Mouse (Mus musculus) kidney, postnatal 36 days (tissue): ENCODE measurements around the gene Tle4.

Experiments
- DNase-seq, 2 experiments: peaks; one replicate each; pipeline ENCODE4 v3.0.0; 2021 to 2022; ENCODE audit warnings: mixed read lengths in 2 of 2

Tle4 gene

DNA sequence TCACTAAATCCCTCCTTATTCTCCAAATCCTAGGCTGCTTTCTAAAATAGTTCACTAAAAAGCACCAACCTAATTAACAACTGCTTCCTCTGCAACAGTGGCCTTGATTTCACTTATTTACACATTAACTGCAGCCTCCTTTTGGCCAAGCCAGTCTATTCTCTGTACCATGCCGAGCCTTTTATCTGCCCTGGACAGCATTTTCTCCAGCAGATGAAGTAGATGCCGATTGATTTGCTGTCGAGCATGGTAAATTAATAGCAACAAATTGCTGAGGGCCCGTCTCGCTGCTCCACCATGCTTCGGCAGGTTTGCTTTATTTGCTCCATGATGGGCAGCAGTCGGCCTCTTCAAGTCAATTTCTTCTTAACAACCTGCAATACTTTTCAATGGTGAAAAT lies 7.7 kb downstream of the Tle4 start:
- DNase-seq: peak in 1 of 2 experiments; percentile 21

DNA sequence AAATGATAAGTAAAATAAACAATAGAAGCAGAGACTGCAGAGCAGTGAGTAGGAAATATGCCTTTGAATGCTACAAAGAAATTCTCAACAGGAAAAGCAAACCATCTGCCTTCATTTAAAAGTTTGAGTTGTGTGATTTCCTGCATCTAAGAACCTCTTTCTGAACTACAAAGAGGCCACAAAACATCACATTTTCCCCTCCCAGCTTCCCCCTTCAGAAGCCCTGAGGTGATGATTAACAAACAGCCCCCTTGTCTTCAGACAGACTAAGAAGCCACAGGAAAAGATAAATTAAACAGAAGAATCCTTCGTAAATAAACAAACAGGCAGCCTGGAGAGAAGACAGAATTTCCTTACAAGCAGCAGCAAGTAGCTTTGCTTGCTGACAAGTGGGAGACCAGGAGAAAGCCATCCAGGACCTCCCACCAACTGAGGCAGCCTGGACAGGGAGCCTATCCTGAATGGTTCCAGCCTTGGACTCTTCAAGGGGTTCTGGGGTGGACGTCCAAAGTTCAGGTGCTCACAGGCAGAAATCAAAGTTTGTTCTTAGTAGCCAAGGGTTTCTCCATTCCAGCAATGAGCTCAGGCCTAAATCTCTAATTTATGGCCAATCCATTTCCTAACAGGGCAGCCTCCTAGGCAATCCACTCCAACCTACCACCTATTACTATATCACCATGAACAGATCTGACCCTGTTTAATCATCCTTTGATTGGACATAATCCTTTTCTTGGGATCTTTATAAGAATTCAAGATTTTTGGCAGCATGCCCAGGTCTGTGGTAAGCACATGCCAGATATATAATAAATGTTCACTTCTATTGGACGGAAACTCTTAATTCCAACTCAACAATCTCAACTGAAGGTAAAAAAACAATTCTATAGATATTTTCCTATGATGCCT lies 9.4 kb downstream of the Tle4 start:
- DNase-seq: peak; percentile 52 to 63

DNA sequence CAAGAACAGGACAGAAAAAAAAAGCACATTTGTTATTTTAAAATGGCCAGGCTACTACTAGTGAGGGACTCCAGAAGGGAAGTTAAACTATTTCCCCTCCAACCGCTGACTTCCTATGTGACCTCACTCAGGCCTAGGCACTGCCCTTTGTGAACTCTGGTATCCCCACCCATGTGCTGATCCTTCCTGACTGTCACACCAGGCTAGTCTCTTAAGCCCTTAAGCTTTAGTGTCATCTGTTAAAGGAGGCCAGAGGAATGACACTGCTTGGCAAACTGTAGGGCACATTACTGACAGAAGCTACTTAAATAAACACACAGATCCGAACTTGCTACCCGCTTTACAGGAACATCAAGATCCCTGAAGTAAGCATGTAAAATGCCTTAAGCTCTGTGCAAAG lies 11.7 kb downstream of the Tle4 start:
- peak; percentile 28 to 44 for DNase-seq

DNA sequence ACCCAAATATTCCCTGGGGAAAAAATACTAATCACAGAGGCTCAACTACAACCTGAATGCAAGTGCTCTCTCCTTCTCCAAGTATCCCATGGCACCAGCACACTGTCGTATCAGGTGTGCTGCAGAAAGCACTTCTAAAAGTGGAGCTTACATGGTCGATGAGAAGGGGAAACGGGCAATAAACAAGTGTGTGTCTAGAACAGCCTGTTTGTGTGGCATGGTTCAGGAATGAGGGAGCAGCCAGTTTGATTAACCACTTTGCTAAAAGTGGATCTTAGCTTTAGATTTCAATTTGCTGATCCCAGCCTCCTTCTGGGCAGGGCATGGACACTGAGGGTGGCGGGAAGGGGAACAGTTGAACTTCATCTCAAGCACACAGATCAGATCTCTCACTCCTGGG lies 12.1 kb downstream of the Tle4 start:
- no peak for DNase-seq

DNA sequence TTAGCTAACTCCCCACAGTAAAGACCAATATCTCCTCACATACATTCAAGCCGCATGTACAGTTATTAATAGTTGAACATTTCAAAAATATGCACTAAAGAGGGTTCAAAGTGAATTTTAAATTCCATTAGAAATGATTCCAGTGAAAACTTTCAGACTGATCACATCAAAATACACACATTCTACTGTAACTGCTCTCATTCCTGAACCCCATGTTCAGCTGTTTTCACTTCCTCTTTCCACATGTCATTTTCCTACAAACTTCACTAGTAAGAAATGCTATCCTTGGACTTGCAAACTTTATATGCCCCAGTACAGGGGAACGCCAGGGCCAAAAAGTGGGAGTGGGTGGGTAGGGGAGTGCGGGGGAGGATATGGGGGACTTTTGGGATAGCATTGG lies 12.6 kb downstream of the Tle4 start:
- DNase-seq: no peak

DNA sequence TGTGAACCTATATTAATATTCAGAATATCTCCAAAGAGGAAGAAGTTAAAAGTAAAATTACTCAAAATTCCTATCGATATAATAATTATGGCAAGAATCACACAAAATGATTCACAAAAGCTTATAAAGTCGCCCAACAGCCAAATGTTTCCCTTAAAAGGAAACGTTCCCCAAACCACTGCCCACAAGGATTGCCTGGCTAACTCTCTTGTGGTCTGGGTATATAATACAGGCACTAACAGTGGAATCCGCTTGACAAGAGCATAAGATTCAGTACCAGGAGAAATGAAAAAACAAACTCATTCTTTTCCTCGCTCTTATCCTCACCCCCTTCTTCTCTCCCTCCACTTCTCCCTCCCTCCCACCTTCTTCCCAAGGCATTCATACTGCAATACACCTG lies 19.2 kb downstream of the Tle4 start:
- DNase-seq: no peak

DNA sequence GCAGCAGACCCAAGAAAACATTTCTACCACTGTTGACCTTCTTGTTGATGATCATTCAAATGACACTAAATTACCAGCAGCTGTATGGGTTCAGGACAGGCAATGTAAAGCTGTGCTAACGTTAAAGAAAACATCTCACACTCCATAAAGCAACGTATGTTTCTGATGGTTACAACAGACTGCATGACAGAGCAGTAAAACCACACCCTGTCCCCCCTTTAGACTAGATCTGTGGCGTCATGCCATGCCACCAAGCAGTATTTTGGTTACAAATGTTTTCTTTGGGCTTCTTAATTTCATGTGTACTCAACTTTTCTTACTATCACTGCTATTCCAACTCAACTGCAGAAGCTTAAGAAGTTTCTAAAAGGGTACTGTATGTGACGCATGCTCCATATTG lies 19.8 kb downstream of the Tle4 start:
- no peak for DNase-seq

DNA sequence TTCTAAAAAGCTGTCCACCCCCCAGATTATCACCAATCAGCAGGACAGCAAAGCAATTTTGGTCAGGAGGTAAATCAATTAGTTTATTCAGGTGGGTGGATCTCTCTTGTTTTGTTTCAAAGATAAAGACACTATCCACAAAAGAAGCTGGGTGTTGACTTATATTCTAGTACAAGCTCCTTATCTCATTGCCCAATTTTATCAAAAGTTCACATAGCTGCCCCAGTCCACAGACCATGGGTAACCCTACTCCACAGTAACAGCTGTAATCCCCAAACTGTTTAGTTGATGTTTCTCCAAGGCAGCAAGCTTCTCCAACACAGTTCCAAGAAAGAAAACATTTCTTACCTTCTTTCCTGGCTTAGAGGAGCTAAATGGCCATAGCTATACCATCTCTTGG lies 21.5 kb downstream of the Tle4 start:
- DNase-seq: no peak

DNA sequence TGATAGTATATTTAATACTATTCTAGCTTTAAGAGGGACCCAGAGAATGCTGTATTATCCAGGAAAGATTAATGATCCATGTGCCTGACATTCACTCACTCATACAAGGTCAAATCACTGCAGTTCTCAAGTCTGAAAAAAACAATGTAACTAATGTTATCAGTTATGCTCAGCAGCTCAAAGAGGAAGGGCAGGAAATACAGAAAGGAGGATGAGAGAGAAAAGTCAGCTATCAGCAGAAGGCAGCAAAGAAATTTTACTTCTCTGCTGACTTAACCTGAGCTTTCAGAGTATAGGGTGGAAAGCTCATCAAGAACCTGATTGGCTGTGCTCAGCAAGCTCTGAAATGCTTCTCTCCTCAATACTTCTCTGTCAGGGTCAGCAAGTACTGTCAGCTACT lies 29.0 kb downstream of the Tle4 start:
- no peak for DNase-seq

DNA sequence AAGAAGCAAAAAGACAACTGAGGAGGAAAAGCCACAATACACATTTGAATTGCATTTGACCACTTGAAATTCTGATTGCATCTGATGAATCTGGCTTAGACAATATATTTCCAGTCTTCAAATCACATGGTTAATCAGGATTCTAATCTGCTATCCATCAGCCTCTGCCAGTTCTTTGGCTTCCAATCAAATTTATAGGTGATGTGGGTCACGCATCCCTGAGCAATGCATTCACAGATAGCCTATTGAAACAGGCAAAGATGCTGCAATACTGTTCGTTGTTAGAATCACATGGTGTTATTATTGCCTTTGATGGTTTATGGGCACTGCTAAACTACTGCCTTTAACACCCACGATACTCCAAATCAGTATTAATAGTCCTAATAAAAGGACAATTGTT lies 30.8 kb downstream of the Tle4 start:
- DNase-seq: no peak

DNA sequence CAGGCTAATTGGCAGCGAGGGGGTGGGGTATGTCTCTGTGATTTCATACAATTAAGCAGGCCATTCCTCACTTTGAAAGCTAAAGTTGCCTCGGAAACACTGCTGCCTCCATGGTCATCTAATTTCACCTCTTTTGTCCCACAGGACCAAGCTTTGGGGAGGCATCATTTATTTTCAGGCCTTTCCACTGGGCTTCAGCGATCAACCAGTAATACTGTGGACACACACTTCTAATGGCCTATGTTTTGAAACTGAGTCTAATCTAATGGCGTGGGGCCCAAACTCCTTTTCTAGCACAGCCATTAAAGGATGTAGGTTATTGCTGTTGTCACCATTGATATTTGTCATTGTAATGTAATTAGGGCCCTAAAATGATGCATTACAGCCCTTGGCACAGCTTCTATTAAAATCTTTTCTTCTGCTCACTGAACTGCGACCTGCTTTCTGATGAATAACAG lies 31.3 kb downstream of the Tle4 start:
- DNase-seq: no peak

DNA sequence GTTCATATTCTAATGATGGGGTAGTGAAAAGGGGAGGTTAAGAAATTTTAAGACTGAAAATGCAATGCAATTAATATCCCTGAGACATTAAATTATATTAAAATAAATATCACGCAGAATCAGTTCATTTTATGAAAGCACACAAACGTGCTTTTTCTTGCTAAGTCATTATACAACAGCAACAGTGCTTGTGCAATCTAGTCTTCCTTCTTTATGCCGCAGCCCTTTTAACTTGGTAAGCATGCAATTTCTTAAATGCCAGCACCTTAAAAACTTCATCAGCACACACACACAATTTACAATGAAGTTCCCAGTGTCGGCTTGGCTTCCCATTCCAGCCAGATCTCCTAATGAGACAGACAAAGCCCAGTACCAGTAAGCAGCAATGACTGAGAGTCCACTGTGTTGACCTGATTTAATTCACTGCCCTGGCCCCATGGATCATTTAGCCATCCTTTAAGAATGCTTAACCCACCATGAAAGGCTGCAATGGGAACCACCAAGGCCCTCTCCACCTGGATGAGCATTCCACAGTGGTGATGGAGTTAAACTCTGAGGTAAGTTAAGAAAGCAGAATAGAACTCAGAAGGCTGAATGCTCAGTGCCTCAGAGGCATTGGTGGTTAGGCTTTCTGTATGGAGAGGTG lies 32.3 kb downstream of the Tle4 start:
- no peak for DNase-seq

DNA sequence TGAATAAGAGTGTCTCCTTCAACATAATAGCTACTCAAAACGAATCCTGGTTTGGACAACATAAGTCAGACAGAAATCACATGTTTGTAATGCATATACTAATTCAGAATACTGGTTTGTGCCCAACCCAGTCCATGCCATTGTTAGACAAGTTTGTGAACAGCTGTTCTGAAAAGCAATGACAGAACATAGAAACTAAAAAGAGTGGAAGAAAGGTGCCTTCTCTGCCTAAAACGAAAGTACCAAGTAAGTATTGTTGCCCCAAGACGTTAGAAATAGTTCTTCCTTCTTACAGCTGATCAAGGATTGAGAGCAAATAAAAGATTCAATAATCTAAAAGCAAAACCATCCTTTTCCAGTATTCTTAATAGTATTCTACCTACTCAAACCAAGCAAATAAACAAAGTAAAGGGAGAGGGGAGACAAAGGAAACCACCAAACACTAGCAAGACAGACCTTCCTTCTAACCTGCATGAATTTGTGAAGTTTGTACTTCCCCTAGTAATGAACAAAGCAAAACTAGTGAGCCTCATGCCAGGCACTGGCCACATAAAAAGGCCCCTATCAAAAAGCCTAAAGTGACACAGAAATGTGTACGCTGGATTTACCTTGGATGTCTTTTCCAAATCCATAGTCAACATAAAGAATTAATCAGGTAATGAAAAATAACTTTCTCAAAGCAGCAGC lies 34.4 kb downstream of the Tle4 start:
- DNase-seq: no peak

DNA sequence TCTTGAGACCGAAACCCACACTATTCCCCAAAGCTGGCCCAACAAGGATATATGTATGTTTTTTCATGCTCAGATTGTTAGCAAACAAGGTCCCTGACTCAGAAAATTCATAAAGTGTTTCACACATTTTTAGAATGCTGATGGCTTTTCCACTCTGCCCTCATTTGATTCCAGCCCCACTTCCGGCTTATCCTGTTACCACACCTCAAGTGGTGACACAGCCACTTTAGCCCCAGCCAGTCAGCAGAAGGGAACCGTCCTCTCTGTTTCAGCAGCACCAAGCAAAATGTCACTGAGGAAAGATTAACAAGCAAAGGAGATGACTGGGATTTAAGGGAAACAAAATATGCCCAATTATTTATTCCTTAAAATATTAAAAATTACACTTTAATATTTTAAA lies 50.0 kb downstream of the Tle4 start:
- DNase-seq: no peak

DNA sequence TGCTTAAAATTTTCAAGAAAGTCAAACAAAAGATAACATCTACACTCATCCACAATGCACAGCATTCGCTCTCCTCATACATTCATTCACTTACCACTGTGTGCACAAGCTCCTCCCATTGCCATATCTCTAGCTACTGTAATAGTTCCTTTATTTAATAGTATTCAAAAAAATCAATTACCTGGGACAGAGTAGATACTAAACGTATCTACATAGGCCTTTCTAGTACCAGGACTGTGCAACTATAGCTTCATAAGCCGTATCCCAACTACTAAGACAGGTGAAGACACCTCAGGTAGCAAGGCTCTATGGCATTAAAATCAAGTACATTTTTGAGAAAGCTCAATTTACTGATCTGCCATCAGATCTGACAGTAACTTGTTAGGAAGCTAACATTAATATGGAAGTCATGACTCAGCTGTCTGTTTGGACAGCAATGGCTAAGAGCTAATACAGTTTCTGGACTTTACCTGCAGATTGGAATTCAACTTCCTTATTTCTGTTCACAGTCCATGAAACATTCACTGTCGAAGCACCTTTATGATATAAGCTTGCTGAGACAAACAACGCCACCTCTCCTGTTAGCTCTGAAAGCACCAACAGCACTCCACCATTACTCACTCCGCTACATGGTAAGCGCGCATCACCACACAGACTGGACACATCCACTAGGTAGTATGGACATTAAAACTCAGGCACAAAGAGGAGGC lies 50.6 kb downstream of the Tle4 start:
- DNase-seq: no peak

DNA sequence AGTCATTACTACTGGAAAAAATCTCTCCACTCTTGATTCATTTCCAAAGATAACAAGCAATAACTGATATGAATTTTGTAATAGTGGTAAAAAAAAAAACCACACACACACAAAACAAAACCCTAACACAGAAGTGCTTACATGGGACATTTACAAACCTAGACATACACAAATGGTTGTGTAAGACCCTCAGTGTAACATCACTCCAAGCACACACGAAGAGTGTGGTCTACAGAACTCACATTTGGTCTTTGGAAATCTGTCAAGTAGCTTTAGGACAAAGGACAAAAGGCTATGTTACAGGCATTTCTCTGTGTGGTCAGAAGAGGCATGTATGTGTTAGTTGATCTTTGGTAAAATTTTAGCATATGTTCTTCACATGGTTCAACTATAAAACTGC lies 52.4 kb downstream of the Tle4 start:
- DNase-seq: no peak

DNA sequence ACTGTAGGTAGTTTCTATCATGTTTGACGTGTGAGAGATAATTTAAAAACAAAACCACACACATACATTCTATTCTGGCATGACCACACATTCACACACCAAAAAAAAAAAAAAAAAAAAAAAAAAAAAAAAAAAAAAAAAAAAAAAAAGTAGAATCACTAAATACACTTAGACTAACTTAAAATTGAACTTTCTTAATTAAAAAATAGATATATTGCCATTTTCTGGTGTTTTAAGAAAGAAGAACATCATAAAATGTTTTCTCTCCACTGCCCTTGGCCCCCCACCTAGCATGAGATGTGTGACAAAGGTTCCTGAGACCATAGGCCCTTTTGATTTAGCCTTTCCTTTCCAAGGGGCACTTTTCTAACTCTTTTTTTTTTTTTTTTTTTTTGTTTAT lies 54.5 kb downstream of the Tle4 start:
- DNase-seq: no peak

DNA sequence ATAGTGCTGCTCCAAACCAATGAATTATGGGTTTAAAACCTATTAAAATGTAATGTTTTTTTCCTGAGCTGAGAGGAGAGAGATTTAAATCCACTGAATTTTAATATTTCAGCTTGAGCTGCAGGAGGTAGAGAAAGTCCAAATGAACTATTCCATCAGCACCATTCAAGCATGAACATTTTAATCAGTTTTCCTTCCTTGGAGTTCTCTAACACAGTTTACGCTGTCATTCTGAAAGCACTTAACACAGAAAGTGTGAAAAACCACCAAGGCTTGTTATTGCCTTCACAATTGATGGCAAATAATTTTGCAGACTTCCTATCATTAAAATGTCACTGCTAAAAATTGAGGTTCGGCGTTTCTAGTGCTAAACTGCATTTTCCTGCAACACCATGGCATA lies 57.2 kb downstream of the Tle4 start:
- DNase-seq: no peak

DNA sequence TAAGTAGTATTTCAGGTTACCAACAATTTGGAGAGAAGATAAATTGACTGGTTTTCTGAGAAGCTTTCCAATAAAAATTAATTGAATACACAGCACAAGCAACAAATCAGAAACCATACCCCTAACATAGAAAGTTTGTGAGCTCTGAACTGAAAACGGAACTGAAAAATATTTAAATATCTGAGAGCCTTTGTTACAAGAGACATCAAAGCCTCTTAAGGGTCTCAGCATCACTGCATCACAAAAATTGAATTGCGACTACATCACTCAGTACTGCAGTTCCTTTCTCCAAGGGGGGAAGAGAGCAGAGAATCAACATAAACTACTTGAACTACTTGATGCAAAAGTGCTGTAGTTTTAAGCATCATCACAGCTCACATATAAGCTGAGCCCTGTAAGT lies 61.2 kb downstream of the Tle4 start:
- no peak for DNase-seq

DNA sequence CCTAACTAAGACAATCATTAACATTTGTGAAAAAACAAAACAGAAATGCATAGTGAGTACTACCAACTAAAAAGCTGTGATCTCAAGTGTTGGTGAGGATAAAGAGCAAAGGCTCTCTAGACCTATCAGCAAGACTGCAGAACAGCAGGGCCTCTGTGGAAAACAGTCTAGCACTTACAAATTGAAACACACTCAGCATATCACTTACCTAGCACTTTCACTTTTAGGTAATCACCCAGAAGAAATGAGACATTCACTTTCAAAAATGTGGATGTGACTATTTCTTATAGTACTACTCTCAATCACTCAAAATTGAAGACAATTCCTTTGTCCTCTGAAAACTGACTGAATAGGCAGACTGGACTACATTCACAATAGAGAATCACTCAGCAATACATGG lies 63.4 kb downstream of the Tle4 start:
- DNase-seq: no peak

DNA sequence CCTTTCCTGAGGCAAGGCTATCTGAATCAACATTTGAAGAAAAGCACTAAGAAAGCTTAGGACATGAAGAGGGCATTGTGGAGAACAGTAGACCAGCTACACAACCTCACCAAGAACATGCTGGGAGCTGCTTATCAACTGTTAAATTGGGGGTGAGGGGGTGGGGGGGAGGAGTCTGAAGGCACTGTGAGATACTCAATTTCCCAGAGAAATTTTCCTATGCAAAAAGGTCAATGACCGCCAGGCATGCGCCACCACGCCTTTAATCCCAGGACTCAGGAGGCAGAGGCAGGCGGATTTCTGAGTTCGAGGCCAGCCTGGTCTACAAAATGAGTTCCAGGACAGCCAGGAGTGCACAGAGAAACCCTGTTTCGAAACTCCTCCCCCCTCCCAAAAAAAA lies 65.0 kb downstream of the Tle4 start:
- DNase-seq: no peak

DNA sequence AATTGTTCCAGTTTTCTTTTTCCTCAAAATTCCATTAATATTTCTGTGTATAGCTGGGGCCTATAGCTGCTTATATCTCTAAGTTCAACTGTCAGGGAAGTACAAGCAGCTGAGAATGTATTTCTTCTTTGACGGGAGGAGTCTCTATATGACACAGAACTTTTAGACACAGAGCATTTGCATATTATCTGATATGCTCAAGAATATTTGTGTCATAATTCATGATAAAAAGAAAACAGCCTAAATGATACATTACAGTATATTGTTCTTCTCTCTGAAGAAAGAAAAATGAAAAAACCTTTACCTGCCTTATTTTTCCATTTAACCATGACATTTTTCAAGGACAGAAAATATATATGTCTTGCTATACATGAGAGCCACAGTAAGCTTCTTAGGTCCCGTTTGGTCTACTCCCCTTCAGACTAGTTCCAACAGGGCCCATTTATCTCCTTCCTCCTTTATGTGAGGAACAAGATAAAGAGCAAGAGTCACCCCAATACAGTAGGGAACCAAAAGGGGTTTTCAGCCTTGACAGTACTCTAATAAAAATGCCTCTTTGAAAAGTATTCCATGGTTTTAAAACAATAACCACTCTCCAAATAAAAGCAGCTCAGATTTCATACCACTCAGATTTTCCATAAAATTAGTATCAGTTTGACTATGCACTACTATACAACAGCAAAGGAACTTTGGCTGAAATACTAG lies 77.6 kb downstream of the Tle4 start:
- no peak for DNase-seq

DNA sequence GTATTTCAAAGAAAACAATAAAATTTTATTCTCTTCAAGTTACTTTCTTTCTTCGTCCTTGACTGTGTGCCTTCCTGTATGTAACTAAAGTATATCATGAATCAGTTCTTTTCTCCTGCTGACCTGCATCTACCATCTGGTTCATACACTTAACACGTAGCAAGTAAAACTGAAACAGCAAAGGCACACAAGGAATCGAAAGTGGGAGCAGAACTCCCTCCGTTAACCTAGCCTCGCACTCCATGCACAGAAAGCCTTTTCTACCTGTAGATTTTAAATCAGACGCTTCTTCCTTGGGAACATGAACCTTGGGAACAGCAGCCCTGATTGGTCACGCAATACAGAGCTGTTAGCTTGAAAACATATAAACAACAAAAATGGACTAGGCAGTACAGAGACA lies 78.7 kb downstream of the Tle4 start:
- no peak for DNase-seq
